Mouse (Mus musculus) midbrain, embryonic 12.5 days (tissue): ENCODE measurements around the gene Ptov1. TPM values are rescaled to one million over a fixed set of nuclear protein-coding genes. Genes with fewer than 3 reads are reported as not detected.

Experiments used
- ATAC-seq: fragments of 200-750 bp; cut with Nextera tagmentation; 2 replicates; pipeline ENCODE4 v1.8.0; 2017; ENCODE audit warnings: low read depth, moderate TSS enrichment, moderate library complexity; ENCODE audit not compliant: low FRiP score
- H3K27ac ChIP-seq: fragments of 300-500 bp; sonication (generic); replicated peaks from 2 replicates; pipeline ENCODE4 v1.5.1; 2016; ENCODE audit warnings: mild to moderate bottlenecking
- H3K27me3 ChIP-seq: fragments of 300-500 bp; sonication (generic); 2 replicates; pipeline ENCODE4 v1.6.1; 2016; ENCODE audit warnings: mild to moderate bottlenecking
- H3K36me3 ChIP-seq: fragments of 300-500 bp; sonication (generic); 2 replicates; pipeline ENCODE4 v1.6.1; 2016
- H3K4me1 ChIP-seq: fragments of 300-500 bp; sonication (generic); 2 replicates; pipeline ENCODE4 v1.6.1; 2016
- H3K4me2 ChIP-seq: fragments of 300-500 bp; sonication (generic); replicated peaks from 2 replicates; pipeline ENCODE4 v1.6.1; 2016; ENCODE audit warnings: mild to moderate bottlenecking, moderate library complexity
- H3K4me3 ChIP-seq: fragments of 300-500 bp; sonication (generic); 2 replicates; pipeline ENCODE4 v1.5.1; 2016; ENCODE audit warnings: mild to moderate bottlenecking
- H3K9ac ChIP-seq: fragments of 300-500 bp; sonication (generic); replicated peaks from 2 replicates; pipeline ENCODE4 v1.6.1; 2016; ENCODE audit warnings: mild to moderate bottlenecking, moderate library complexity
- H3K9me3 ChIP-seq: fragments of 300-500 bp; sonication (generic); 2 replicates; pipeline ENCODE4 v1.6.1; 2016; ENCODE audit warnings: mild to moderate bottlenecking
- WGBS: fragments of 180-500 bp; shearing (Covaris S2); methylation state at CpG from one replicate; pipeline ENCODE4 v1.1.7; 2016; 5-methylcytosine and 5-hydroxymethylcytosine counted together
- polyA plus RNA-seq: library from polyadenylated mRNA; unstranded; fragments of >200 nt; fragmentation: Nextera tagmentation; extraction: Ambion mirVana; gene quantifications from 2 replicates; pipeline ENCODE4 v1.2.1, GENCODE M21; 2016

Gene Ptov1
- 605 and 652 TPM in 2 replicates for polyA plus RNA-seq

DNA sequence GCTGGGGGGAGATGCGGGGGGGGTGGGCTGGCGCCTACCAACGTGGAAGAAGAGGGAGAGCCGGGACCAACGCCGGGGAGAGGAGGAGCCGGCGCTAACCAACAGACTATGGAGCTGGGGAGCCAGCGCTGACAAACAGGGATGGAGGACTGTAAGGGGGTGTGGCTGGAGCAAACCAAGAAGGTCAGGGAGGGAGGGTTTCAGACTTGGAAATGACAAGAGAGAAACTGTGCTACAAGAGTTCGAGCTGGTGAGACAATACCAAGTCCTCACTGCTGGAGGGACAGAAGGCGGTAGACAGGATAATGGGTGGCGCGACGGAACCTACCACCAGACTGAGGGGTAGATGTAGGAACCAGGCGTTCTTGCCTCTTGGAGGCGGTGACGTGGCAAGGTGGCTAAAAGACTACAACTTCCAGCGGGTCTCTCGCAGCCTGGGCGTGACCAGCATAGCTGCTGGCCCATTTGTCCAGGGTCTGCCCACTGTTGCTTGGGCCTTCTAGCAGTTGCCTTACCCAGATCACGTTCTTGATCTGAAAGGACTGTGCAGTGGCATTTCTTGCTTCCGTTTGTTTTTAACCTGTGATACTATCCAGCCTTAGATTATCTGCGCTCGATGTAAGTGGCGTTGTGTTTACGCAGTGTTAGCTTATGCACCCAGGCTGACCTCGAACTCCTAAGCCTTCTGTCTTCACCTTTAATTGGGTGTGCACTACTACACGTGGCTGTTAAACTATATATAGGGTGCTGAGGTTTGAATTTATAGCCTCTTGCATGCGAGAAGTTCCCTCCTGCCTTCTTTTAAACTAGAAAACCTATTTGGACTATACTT is at the start of gene Ptov1:
Gene Ptov1 (minus strand): TSS at position 92 of the 832 bp plus-strand sequence.
- H3K27me3 ChIP-seq = no peaks in the 10 kb centered on the region
- H3K36me3 ChIP-seq = peaks cover 18% of the 10 kb centered on the region
- H3K4me3 ChIP-seq = peak within 1 kb of the TSS; percentile 95
- H3K9ac ChIP-seq = peak within 1 kb of the TSS; percentile 98
- peak within 1 kb of the TSS; percentile 91 for H3K4me2 ChIP-seq
- no peaks in the 10 kb centered on the region for H3K9me3 ChIP-seq
- peaks cover 47% of the 10 kb centered on the region for H3K4me1 ChIP-seq
- H3K27ac ChIP-seq = peak within 1 kb of the TSS; percentile 100
- peak; percentile 94 for ATAC-seq
- 12% methylated on average over 29 of the region's 29 CpGs for WGBS

DNA sequence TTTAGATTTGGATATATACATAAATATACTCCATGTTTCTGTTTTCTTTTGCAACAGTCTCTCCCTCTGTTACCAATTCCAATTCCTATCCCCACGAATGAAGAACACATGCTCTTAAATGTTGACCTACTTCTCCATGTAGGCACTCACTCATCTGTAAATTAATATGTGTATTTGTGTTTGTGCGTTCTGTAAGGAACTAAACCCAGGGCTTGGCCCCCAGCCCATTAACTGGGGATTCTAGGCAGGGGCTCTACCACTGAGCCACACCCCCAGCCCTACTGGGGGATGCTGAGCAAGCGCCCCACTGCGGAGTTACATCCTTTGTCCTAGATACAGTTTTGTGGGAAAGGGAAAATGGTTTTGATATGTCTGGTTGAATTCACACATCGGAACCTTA is 49.5 kb upstream of the Ptov1 start:
- Histone ChIP-seq H3K4me1 (no peaks in the 10 kb centered on the region; the same call in 1 of the 2 replicates), H3K9me3 (no peaks in the 10 kb centered on the region), H3K27ac (no peak overlapping the region), H3K4me2 (no peak overlapping the region), H3K9ac (no peak overlapping the region), H3K27me3 (no peaks in the 10 kb centered on the region), H3K36me3 (peaks cover 55% of the 10 kb centered on the region), H3K4me3 (no peak overlapping the region)
- no peak for ATAC-seq
- WGBS = 91% methylated on average over 5 of the region's 5 CpGs

DNA sequence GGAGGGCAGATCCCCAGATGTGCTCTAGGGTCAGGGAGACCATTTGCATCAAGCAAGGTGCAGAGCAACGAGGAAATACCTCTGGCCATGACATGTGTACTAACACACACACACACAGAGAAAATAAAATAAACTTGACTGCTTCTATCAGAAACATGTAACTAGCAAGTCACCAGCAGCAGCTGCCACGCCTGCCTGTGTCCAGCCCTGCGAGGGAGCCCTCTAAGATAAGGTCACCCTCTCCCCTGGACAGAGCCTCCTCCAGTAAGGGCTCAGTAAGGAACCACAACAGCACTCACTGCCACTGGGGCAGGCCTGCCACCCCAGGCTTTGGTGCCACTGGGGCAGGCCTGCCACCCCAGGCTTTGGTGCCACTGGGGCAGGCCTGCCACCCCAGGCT is 48.6 kb upstream of the Ptov1 start:
- Histone ChIP-seq H3K4me3 (no peak overlapping the region), H3K4me2 (no peak overlapping the region)

DNA sequence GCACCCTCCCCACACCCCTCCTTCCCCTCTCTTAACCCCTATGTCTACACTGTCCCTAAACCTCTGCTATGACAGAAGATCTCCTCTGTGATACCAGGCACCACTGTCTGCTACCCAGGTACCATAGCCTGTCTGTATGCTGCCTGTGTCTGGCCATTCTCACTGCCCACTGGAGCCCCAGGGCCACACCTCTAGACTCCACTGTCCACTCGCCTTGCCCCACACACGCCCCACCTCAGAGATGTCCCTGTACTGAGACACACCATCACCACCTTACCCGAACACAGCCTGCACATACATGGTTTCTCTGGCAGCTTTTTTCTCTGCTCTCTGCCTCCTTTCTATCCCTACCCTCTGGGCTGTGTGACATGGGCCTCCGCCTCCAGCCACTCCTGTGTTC is 47.3 kb upstream of the Ptov1 start:
- peaks cover 59% of the 10 kb centered on the region for H3K36me3 ChIP-seq
- H3K27me3 ChIP-seq = no peaks in the 10 kb centered on the region
- no peaks in the 10 kb centered on the region; the same call in 1 of the 2 replicates for H3K4me1 ChIP-seq
- no peak overlapping the region for H3K4me3 ChIP-seq
- H3K9ac ChIP-seq = no peak overlapping the region
- H3K9me3 ChIP-seq = no peaks in the 10 kb centered on the region
- whole genome bisulfite sequencing = 91% methylated on average over 4 of the region's 4 CpGs
- ATAC-seq = no peak
- H3K4me2 ChIP-seq = no peak overlapping the region
- no peak overlapping the region for H3K27ac ChIP-seq

More for the DNA sequence above, 48.6 kb upstream of the Ptov1 start:
- Histone ChIP-seq H3K27ac (no peak overlapping the region), H3K9ac (no peak overlapping the region), H3K4me1 (no peaks in the 10 kb centered on the region; the same call in 1 of the 2 replicates), H3K9me3 (no peaks in the 10 kb centered on the region), H3K27me3 (no peaks in the 10 kb centered on the region), H3K36me3 (peaks cover 56% of the 10 kb centered on the region)
- WGBS = 94% methylated on average over 3 of the region's 3 CpGs
- no peak for ATAC-seq

DNA sequence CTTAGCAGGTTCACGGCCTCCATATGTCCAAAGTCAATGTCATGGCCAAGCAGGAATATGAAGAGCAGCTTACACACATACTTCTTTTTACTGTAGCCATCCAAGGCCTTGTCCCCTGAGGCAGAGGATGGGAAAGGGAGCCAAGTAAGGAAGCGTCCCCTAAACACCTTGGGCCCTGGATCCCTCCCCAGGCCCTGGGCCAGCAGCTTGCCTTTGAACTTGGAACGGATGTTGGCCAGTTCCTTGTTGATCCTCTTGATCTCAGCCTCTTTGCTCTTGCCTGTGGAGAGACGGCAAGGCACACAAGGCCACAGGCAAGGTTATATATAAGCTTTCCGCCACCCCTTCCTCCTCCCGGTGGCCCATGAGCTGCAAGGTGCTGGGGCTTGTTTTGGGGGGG is 46.6 kb upstream of the Ptov1 start:
- 86% methylated on average over 6 of the region's 6 CpGs for WGBS
- Histone ChIP-seq H3K27ac (no peak overlapping the region), H3K4me3 (no peak overlapping the region), H3K4me2 (no peak overlapping the region), H3K9ac (no peak overlapping the region), H3K4me1 (no peaks in the 10 kb centered on the region; the same call in 1 of the 2 replicates), H3K36me3 (peaks cover 62% of the 10 kb centered on the region), H3K27me3 (no peaks in the 10 kb centered on the region), H3K9me3 (no peaks in the 10 kb centered on the region)
- ATAC-seq = no peak

DNA sequence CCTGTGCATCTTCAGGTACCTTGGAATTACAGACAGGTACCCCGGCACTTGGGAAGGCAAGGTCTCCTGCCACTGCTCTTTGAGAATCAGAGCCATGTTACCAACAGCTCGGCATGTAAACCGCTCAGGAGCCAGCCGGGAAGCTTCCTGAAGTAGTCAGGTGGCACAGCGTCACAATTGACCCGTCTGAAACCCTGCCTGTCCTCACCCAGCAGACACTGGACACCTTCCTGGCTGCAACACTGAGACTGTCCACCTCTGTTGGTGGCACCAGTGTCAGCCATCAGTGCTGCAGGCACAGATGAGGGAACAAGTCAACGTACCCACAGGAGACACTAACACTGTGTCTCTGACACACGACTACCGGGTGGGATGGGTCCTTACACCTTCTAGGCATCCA is 45.7 kb upstream of the Ptov1 start:
- 95% methylated on average over 9 of the region's 9 CpGs for WGBS
- H3K4me2 ChIP-seq = no peak overlapping the region
- no peak overlapping the region for H3K4me3 ChIP-seq
- no peak overlapping the region for H3K9ac ChIP-seq
- no peaks in the 10 kb centered on the region for H3K27me3 ChIP-seq
- no peaks in the 10 kb centered on the region; the same call in 1 of the 2 replicates for H3K4me1 ChIP-seq
- no peak overlapping the region for H3K27ac ChIP-seq
- H3K9me3 ChIP-seq = no peaks in the 10 kb centered on the region
- ATAC-seq = no peak
- H3K36me3 ChIP-seq = peaks cover 70% of the 10 kb centered on the region

DNA sequence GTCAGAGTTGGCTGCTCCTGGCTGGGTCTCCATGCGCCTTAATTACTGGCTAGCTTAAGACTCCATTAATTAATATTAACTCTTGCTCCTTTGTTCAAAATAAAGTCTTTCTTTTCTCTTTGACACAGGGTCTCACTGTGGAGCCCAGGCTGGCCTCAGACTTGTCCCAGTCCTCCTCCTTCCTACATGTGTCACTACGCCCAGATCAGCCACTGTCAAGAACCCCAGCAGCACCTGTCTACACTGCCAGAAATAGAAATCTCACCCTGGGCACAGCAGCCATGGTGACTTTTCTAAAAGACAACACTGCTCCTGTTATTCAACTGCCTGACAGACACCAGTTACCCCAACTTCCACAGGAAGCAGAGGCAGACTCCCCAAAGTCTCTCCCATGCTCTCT is 44.8 kb upstream of the Ptov1 start:
- Histone ChIP-seq H3K4me3 (no peak overlapping the region), H3K9ac (no peak overlapping the region), H3K36me3 (peaks cover 74% of the 10 kb centered on the region), H3K27ac (no peak overlapping the region), H3K4me1 (no peaks in the 10 kb centered on the region; the same call in 1 of the 2 replicates), H3K4me2 (no peak overlapping the region), H3K27me3 (no peaks in the 10 kb centered on the region), H3K9me3 (no peaks in the 10 kb centered on the region)
- no peak for ATAC-seq
- WGBS = 93% methylated on average over 2 of the region's 2 CpGs

DNA sequence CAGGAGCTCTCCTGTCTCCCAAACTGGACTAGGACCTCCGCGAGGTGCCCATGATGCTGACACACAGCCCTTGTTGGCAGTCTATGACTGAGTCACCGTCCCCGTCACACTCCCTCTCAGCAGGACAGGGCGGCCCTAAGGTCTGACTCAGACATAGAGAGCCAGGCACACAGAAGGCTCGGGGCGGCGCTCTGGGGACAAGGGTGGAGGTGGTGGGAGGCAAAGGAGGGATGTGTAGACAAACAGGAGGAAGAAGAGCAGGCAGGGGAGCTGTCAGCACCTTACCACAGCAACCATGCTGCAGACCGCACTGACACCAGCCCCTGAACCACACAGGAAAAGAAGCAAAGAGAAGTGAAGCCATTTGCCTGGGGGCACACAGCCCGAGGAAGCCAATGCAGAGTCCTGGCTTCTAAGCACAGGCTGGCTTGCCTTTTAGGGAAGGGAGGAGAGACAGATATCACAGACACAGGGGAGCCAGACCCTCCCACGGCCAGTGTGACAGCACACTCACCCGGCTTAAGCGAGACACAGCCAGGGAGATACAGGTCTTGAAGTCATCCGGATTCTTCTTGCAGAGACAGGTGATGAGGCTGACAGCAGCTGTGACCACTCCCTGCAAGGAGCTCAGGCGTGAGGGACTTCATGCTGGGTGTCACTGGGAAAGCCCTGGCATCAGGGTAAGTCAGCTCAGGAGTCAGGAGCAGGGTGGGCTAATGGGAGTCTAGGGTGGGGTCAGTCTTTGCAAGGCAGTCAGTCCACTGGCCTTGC is 39.3 kb upstream of the Ptov1 start:
- Histone ChIP-seq H3K27ac (no peak overlapping the region), H3K27me3 (no peaks in the 10 kb centered on the region), H3K9me3 (no peaks in the 10 kb centered on the region), H3K4me2 (no peak overlapping the region), H3K4me1 (no peaks in the 10 kb centered on the region), H3K4me3 (no peak overlapping the region), H3K36me3 (peaks cover 100% of the 10 kb centered on the region), H3K9ac (no peak overlapping the region)
- no peak for ATAC-seq
- WGBS = 93% methylated on average over 15 of the region's 15 CpGs

DNA sequence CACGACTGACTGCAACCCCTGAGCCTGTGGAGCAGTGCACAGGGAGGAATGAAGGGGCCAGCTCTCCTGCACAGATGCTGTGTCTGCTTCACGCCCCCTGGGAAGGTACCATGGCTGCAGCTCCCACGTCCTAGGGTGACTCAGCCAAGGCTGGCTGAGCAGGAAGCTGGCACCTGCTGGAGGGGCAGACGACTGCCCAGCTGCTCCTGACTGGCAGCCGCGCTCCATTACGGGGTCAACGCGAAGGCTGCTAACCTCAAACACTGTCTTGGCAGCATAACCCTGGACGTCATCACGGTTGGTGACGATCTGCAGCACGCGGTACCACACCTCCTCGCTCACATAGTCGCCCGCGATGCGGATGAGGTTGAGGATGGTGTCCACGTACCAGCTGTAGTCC is 35.8 kb upstream of the Ptov1 start:
- H3K9ac ChIP-seq = no peak overlapping the region
- no peak overlapping the region for H3K4me3 ChIP-seq
- H3K27ac ChIP-seq = no peak overlapping the region
- ATAC-seq = no peak
- H3K4me1 ChIP-seq = peaks cover 14% of the 10 kb centered on the region
- no peaks in the 10 kb centered on the region for H3K27me3 ChIP-seq
- peaks cover 90% of the 10 kb centered on the region for H3K36me3 ChIP-seq
- 95% methylated on average over 20 of the region's 20 CpGs for WGBS
- H3K4me2 ChIP-seq = no peak overlapping the region
- no peaks in the 10 kb centered on the region for H3K9me3 ChIP-seq

DNA sequence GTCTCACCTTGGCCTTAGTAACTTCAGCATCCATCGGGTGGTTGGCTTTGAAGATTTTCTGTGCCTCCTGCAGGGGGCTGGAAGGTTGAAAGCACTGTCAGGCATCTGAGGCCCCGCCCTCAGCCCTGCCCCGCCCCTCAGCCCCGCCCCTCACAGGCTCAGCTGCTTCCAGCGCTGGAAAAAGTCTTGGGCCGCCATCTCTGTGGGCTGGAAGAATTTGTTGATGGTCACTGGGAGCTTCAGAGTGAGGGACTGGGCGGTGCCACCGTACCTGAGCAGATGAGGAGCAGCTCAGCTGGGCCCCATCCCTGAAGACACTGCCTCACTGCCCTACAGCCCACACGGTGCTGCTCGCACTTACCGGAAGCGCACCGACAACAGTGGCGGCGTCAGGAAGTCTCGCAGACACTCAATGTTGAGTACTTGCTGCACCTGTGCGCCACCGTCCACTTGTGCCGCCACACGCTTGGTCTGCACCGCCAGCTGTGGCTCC is 31.7 kb upstream of the Ptov1 start:
- Histone ChIP-seq H3K4me1 (peaks cover 41% of the 10 kb centered on the region), H3K9ac (peak overlapping the region; percentile 39), H3K36me3 (peaks cover 66% of the 10 kb centered on the region), H3K4me2 (peak overlapping the region; percentile 48), H3K27ac (peak overlapping the region; percentile 27; the same call in 1 of the 2 replicates), H3K4me3 (peak overlapping the region; percentile 22), H3K27me3 (no peaks in the 10 kb centered on the region), H3K9me3 (no peaks in the 10 kb centered on the region)
- WGBS = 12% methylated on average over 21 of the region's 21 CpGs
- peak; percentile 28; the same call in 1 of the 2 replicates for ATAC-seq

DNA sequence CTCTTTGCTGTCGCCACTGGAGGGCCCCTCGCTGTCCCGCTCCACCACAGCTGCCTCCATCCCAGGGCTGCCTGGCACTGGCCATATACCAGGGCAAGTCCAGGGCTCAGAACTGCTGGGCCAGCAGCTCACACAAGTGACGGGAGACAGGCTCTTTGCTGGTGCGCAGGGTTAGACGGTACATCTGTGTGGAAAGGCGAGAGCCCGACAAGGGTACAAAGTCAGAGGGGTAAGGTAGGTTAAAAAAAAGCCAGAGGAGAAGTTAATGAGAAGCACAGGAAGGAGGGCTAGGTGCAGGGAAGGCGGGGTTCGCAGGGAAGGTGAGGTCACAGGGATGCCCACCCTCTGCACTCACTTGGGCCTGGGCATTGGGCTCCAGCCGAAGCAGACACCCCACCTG is 31.0 kb upstream of the Ptov1 start:
- 0 out of 2 replicates have a peak overlapping the region, but pooled peaks have one; percentile 27 for H3K27ac ChIP-seq
- H3K36me3 ChIP-seq = peaks cover 60% of the 10 kb centered on the region
- H3K9me3 ChIP-seq = no peaks in the 10 kb centered on the region
- ATAC-seq = no peak
- H3K9ac ChIP-seq = no peak overlapping the region
- 90% methylated on average over 11 of the region's 11 CpGs for WGBS
- no peak overlapping the region for H3K4me3 ChIP-seq
- H3K27me3 ChIP-seq = no peaks in the 10 kb centered on the region
- H3K4me2 ChIP-seq = no peak overlapping the region
- peaks cover 43% of the 10 kb centered on the region for H3K4me1 ChIP-seq

DNA sequence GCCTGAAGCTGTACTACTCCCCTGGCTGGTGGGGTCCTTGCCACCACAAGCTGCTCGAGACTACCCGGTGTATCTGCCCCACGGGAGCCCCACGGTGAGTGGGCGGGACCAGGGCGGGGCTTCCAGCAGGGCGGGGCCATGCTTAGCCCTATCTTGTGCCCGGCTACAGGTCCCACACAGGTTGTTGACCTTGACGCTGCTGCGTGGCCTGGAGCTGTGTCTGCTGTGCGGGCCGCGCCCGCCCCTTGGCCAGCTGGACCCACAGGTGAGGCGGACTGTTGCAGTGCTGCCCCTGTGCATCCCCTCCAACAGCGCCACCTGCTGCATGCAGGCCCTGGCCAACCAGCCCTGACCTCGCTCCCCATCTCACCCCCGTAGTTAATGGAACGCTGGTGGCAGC is 29.0 kb upstream of the Ptov1 start:
- Histone ChIP-seq H3K27ac (no peak overlapping the region), H3K4me1 (peaks cover 59% of the 10 kb centered on the region), H3K9ac (no peak overlapping the region), H3K4me2 (peak overlapping the region; percentile 17), H3K27me3 (no peaks in the 10 kb centered on the region), H3K9me3 (no peaks in the 10 kb centered on the region), H3K36me3 (peaks cover 39% of the 10 kb centered on the region), H3K4me3 (0 out of 2 replicates have a peak overlapping the region, but pooled peaks have one; percentile 4)
- ATAC-seq = no peak
- WGBS = 31% methylated on average over 19 of the region's 19 CpGs
